Mouse (Mus musculus): ENCODE results near the gene Atg2a. TPM values are rescaled to one million over a fixed set of nuclear protein-coding genes. Genes with fewer than 3 reads are reported as not detected.

Atg2a gene
- polyA plus RNA-seq, 1 experiment from 2014 or later = 11.6 TPM

DNA sequence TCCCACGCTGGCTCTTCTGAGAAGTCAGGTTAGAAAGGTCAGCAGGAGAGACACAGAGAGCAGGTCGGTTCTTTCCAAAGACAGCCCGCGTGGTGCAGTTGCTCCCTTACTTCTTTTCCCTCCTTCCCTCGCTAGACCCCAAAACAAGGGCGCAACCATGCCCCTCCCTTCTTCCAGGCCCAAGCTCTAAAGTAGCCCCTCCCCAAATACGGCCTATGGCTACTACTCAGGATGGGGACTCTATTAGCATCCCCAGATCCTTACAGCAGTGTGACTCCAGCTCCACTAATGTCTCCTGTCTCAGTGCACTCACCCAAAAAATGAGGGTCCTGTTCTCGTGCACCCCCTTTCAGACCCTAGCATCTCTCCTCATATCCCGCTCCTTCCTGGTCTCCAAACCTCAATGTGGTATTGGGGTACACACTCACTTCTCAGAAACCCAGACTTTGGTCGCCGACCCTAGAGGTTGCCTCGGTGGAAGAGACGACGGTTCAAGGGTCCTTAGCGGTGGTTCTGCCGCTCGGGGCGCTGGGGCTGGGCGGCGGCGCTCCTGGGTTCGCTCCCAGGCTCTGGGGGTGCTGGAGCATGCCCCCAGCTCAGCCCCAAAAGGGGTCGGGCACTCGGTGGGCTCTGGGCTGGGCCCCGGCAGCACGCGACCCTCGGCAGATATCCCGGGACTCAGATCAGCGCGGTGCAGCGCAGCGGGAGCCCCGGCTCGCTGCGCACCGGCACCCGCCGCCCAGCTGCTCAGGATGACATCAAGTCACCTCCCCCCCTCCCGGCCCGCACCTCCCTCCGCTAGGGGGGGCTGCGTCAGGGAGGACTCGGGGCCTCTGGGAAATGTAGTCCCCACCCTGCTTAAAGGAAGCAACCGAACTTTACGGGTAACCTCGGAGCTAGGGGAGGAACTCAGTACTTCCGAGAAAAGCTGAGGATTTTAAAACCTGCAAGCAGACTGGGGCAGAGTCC, 6.1 kb upstream of the Atg2a start, which contains the start of gene Ppp2r5b:
Gene Ppp2r5b, minus strand, starts transcription at position 789 of the 969 bp plus-strand sequence.
- WGBS = 1% methylated on average over 48 of the region's 48 CpGs
- peaks cover 23% of the 10 kb centered on the region for H3K4me1 ChIP-seq (replicated peaks)
- peaks cover 34% of the 10 kb centered on the region for H3K36me3 ChIP-seq
- H3K9me3 ChIP-seq = no peaks in the 10 kb centered on the region
- H3K4me3 ChIP-seq = peak within 1 kb of the TSS; percentile 86
- H3K27ac ChIP-seq (replicated peaks) = peak within 1 kb of the TSS; percentile 91
- H3K9ac ChIP-seq = peak within 1 kb of the TSS; percentile 95
- peak within 1 kb of the TSS; percentile 81 for H3K4me2 ChIP-seq
- no peaks in the 10 kb centered on the region for H3K27me3 ChIP-seq
- peak; percentile 96 for ATAC-seq (ENCODE audit: low read depth)

DNA sequence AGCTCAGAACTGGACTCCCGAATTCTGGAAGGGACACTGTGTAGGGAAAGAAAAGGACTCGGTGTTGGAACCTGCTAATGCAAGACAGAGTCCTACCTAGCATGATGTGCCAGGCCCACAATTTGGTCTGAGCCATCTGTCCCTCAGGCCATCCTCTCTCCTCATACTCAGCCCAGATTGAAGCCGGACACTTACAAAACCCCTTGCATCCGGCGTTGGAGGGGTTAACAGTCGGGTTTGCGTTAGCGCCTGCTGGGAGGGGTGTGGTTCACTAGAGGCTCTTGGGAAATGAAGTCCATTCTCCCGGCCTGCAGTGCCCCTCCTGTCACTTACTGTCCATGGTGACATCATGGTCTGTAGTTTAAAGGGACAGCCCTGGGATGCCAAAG, 5.4 kb upstream of the Atg2a start:
- peak overlapping the region; percentile 86 for H3K4me3 ChIP-seq
- H3K27me3 ChIP-seq = no peaks in the 10 kb centered on the region
- peaks cover 28% of the 10 kb centered on the region for H3K36me3 ChIP-seq
- ATAC-seq (ENCODE audit: low read depth) = peak; percentile 92
- peaks cover 23% of the 10 kb centered on the region for H3K4me1 ChIP-seq (replicated peaks)
- peak overlapping the region; percentile 95 for H3K9ac ChIP-seq
- H3K4me2 ChIP-seq = peak overlapping the region; percentile 81
- H3K27ac ChIP-seq (replicated peaks) = peak overlapping the region; percentile 91
- WGBS = 0% methylated on average over 9 of the region's 9 CpGs
- no peaks in the 10 kb centered on the region for H3K9me3 ChIP-seq

DNA sequence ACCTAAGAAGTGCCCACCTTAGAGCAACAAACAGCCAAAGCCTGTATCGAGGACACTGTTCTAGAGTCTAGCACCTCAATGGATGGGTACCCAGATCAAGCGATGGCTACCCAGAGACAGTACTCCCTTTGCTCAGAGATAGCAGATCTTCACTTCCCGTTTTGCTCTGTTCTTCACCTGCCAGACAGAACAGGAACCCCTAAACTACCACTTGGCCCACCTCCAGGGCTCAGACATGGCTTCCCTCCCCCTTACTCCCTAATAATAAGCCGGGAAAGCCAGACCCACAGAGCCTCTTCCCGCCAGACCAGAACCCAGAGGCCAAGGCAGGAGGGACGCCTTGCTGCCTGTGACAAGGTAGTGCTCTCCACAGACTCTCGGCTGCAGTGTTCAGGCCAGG, 4.6 kb upstream of the Atg2a start:
- 72% methylated on average over 7 of the region's 7 CpGs for WGBS
- Histone ChIP-seq H3K36me3 (peaks cover 20% of the 10 kb centered on the region), H3K4me3 (no peak overlapping the region), H3K4me1 (replicated peaks) (peaks cover 23% of the 10 kb centered on the region), H3K4me2 (no peak overlapping the region), H3K27ac (replicated peaks) (no peak overlapping the region), H3K9ac (no peak overlapping the region), H3K27me3 (no peaks in the 10 kb centered on the region), H3K9me3 (no peaks in the 10 kb centered on the region)
- no peak for ATAC-seq (ENCODE audit: low read depth)

DNA sequence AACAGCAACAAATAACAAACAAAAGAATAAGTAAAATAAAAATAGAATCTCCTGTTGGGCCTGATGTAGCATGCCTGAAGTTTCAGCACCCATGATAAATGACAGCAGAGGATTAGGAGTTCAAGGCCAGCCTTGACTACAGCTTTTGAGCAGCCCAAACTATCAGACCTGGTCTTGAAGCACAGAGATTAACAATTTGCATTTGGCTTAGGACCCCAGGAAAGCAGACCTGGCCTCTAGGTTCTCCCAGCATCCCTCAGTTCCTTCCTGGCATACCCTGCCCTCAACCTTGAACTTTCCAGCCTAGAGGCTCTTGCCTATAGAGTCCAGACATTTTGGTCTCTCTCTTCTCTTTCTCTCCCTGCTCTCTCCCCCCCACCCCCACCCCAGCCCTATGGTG, 2.7 kb upstream of the Atg2a start:
- H3K9ac ChIP-seq = no peak overlapping the region
- no peaks in the 10 kb centered on the region for H3K27me3 ChIP-seq
- no peak for ATAC-seq (ENCODE audit: low read depth)

DNA sequence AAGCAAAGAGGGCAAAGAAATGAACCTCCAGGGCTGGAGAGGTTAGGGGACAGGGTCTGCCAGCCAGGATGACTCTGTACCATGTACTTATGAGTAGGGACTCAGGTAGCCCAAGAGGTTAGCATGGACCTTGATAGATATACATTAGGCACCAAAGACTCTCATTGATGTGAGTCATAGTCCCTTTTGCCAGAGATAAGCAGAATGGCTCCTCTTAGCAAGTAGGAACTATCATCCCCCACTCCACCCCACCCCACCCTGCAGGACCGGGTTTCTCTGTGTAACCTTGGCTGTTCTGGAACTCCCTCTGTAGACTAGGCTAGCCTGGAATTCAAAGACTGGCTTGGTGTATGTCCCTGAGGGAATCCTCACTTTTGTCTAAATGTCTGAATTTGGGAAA, 1.3 kb upstream of the Atg2a start:
- Histone ChIP-seq H3K36me3 (peaks cover 10% of the 10 kb centered on the region), H3K9ac (no peak overlapping the region), H3K27ac (replicated peaks) (no peak overlapping the region), H3K27me3 (no peaks in the 10 kb centered on the region), H3K4me3 (no peak overlapping the region), H3K9me3 (no peaks in the 10 kb centered on the region), H3K4me2 (no peak overlapping the region), H3K4me1 (replicated peaks) (peaks cover 20% of the 10 kb centered on the region)
- WGBS = 77% methylated on average over 1 of the region's 1 CpGs
- ATAC-seq (ENCODE audit: low read depth) = no peak

More for the DNA sequence above, 2.7 kb upstream of the Atg2a start:
- no peak overlapping the region for H3K4me3 ChIP-seq
- H3K27ac ChIP-seq (replicated peaks) = no peak overlapping the region
- H3K9me3 ChIP-seq = no peaks in the 10 kb centered on the region
- H3K36me3 ChIP-seq = peaks cover under 1% of the 10 kb centered on the region; the same call in 1 of the 2 replicates
- peaks cover 34% of the 10 kb centered on the region for H3K4me1 ChIP-seq (replicated peaks)
- H3K4me2 ChIP-seq = no peak overlapping the region

DNA sequence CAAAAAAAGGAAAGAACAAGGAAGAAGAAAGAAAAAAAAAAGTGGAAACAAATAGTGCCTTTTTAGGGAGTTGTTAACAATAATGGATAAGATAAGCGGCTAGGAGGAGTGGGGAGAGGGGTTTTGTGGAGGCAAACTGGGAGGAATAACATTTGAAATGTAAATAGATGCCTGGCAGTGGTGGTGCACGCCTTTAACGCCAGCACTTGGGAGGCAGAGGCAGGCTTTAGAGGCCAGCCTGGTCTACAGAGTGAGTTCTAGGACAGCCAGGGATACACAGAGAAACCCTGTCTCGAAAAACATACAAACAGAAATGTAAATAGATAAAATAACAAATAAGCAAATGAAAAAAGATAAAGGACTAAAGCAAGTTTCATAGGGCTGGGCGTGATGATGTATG, 743 bp upstream of the Atg2a start:
- Histone ChIP-seq H3K9ac (0 out of 2 replicates have a peak overlapping the region, but pooled peaks have one; percentile 5), H3K27ac (replicated peaks) (0 out of 2 replicates have a peak overlapping the region, but pooled peaks have one; percentile 33), H3K4me3 (peak overlapping the region; percentile 92; the same call in 1 of the 2 replicates), H3K9me3 (no peaks in the 10 kb centered on the region), H3K4me1 (replicated peaks) (peaks cover 19% of the 10 kb centered on the region), H3K27me3 (no peaks in the 10 kb centered on the region), H3K4me2 (peak overlapping the region; percentile 92), H3K36me3 (peaks cover 15% of the 10 kb centered on the region)
- no peak for ATAC-seq (ENCODE audit: low read depth)
- whole genome bisulfite sequencing = 33% methylated on average over 5 of the region's 5 CpGs

DNA sequence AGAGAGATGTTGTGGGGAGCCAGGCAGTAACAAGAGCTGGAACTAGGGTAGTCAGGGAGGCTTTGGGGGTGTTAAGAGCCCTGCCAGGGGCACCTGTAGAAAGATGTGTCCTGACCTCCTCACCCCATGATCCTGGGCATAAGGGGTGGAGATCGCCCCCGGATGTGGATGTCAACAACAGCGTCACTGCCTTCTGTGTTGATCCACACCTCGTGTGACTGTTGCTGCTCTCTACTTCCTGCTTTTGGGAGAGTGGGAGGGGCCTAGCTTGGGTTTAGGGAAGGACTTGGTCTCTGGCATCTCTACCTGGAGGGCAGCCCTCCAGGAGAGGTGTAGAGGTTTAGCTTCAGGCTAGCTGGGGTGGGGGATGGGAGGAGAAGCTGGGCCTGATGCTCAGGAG, 813 bp downstream of the Atg2a start:
- peak; percentile 8; the same call in 1 of the 2 replicates for ATAC-seq (ENCODE audit: low read depth)
- H3K27ac ChIP-seq (replicated peaks) = peak overlapping the region; percentile 56; the same call in 1 of the 2 replicates
- WGBS = 0% methylated on average over 4 of the region's 4 CpGs

DNA sequence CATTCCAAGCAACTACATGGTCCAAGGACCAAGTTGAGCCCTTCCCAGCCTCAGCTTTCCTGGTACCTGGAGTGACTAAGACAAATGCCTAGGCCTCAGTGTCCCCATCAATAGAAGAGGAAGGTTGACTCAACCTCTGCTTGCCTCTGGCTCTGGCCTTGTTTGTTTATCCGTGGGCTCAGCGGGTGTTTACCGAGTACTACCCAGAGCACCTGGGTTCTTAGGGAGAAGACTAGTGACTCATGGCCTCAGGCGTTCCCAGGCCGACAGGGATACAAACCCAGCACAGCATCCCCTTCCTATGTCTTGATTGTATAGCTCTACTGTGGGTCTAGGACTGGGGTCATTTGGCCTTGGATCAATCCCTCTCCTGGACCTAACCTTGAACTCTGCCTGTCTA, 1.8 kb downstream of the Atg2a start:
- peaks cover 15% of the 10 kb centered on the region for H3K4me1 ChIP-seq (replicated peaks)
- H3K27me3 ChIP-seq = no peaks in the 10 kb centered on the region
- peak overlapping the region; percentile 98 for H3K9ac ChIP-seq
- H3K9me3 ChIP-seq = no peaks in the 10 kb centered on the region
- 87% methylated on average over 5 of the region's 5 CpGs for WGBS
- H3K4me2 ChIP-seq = peak overlapping the region; percentile 92; the same call in 1 of the 2 replicates
- no peak for ATAC-seq (ENCODE audit: low read depth)
- H3K36me3 ChIP-seq = peaks cover 40% of the 10 kb centered on the region
- H3K4me3 ChIP-seq = no peak overlapping the region
- no peak overlapping the region for H3K27ac ChIP-seq (replicated peaks)

More for the DNA sequence above, 813 bp downstream of the Atg2a start:
- Histone ChIP-seq H3K4me3 (peak overlapping the region; percentile 92), H3K9me3 (no peaks in the 10 kb centered on the region), H3K9ac (peak overlapping the region; percentile 98), H3K4me1 (replicated peaks) (peaks cover 15% of the 10 kb centered on the region), H3K27me3 (no peaks in the 10 kb centered on the region), H3K4me2 (peak overlapping the region; percentile 92), H3K36me3 (peaks cover 31% of the 10 kb centered on the region)

DNA sequence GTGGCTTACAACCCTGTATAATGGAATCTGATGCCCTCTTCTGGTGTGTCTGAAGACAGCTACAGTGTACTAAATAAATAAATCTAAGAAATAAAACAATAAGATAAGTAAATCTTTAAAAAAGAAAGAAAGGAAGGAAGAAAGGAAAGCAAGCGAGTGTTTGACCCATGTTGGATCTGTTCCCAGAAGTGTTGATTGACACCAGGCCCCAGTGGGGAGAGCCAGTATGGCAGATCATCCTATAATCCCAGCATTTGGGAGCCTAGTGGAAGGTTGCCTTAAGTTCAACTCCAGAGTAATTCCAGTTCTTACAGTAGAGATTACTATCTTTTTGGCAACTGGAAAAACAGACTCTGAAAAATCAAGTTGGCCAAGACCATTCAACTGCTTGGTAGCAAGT, 4.3 kb downstream of the Atg2a start:
- Histone ChIP-seq H3K9me3 (no peaks in the 10 kb centered on the region), H3K4me1 (replicated peaks) (peaks cover 15% of the 10 kb centered on the region), H3K4me3 (no peak overlapping the region), H3K27ac (replicated peaks) (no peak overlapping the region), H3K9ac (no peak overlapping the region), H3K4me2 (no peak overlapping the region), H3K27me3 (no peaks in the 10 kb centered on the region), H3K36me3 (peaks cover 61% of the 10 kb centered on the region)
- no peak for ATAC-seq (ENCODE audit: low read depth)
- 79% methylated on average over 1 of the region's 1 CpGs for WGBS

DNA sequence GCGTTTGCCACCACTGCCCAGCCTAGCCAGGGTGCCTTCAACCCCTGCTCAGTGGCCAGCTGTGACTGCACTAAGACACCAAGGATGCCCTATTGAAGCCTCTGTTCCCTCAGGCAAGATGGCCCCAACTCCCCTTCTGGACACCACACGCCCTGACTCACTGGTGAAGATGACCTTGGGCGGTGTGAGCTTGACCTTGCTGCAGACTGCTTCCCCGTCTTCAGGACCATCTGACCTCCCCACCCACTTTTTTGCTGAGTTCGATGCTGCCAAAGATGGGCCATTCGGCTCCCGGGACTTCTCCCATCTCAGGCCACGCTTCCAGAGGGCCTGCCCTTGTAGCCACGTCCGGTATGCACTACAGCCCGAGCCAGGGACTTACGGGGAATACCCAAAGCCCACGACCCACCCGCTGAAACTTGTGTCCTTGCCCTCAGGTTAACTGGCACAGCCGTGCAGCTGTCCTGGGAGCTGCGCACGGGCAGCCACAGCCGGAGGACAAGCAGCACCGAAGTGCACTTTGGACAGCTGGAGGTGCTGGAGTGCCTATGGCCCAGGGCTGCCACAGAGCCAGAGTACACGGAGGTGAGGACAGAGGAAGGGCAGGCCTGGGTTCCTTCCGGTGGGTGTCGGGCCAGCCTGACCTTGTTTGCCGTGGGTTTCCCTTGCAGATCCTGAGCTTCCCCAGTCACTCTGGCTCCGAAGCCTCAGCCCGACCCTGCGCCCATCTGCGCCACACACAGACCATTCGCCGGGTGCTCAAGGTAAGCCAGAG, 6.2 kb downstream of the Atg2a start:
- no peak overlapping the region for H3K4me2 ChIP-seq
- 93% methylated on average over 29 of the region's 29 CpGs for WGBS
- no peak overlapping the region for H3K4me3 ChIP-seq
- H3K27me3 ChIP-seq = no peaks in the 10 kb centered on the region
- peaks cover 79% of the 10 kb centered on the region for H3K36me3 ChIP-seq
- ATAC-seq (ENCODE audit: low read depth) = no peak
- H3K9ac ChIP-seq = no peak overlapping the region
- H3K4me1 ChIP-seq (replicated peaks) = peaks cover 8% of the 10 kb centered on the region
- H3K9me3 ChIP-seq = no peaks in the 10 kb centered on the region
- H3K27ac ChIP-seq (replicated peaks) = no peak overlapping the region

DNA sequence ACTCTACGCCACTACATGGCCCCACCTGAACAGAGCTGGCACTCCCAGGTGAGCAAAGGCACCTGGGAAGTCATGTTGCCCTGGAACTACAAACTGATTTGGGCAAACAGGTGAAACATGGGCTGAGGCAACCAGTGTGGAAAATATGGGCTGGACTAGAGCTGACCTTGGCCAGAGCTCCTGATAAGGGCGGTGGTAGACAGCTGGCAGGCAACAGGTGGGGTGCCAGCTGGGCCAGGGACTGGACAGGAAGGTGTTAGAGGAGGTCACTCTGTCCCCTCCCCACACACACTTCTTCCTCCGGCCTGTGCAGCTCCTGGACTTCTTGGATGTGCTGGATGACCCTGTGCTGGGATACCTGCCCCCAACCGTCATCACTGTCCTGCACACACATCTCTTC, 11.6 kb downstream of the Atg2a start:
- peaks cover 94% of the 10 kb centered on the region for H3K36me3 ChIP-seq
- H3K27me3 ChIP-seq = no peaks in the 10 kb centered on the region
- H3K4me1 ChIP-seq (replicated peaks) = no peaks in the 10 kb centered on the region
- no peak for ATAC-seq (ENCODE audit: low read depth)
- no peak overlapping the region for H3K9ac ChIP-seq
- no peak overlapping the region for H3K27ac ChIP-seq (replicated peaks)
- H3K9me3 ChIP-seq = no peaks in the 10 kb centered on the region
- H3K4me2 ChIP-seq = no peak overlapping the region
- H3K4me3 ChIP-seq = no peak overlapping the region
- WGBS = 94% methylated on average over 4 of the region's 4 CpGs

DNA sequence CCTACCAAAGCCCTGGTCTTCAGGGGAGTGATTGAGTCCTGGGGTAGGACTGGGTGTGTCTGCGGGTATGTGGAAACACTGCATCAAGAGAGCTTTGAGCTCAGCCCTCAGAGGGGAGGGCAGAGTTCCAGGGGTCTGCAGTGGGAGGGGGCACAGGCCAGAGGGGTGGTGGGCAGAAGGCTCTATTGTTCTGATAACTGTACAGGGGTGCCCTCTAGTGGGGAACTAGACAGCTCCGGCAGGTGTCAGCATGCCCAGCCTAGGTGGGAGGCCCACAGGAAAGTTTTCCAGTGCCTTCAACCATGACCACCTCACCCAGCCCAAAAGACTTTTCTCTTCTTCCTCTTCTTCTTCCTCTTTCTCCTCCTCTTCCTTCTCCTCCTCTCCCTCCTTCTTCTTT, 19.0 kb downstream of the Atg2a start:
- 83% methylated on average over 2 of the region's 2 CpGs for WGBS

More for the DNA sequence above, 19.0 kb downstream of the Atg2a start:
- Histone ChIP-seq H3K4me3 (no peak overlapping the region), H3K27me3 (no peaks in the 10 kb centered on the region), H3K9me3 (no peaks in the 10 kb centered on the region), H3K4me1 (replicated peaks) (no peaks in the 10 kb centered on the region), H3K9ac (no peak overlapping the region), H3K27ac (replicated peaks) (no peak overlapping the region), H3K36me3 (peaks cover 75% of the 10 kb centered on the region), H3K4me2 (no peak overlapping the region)
- no peak for ATAC-seq (ENCODE audit: low read depth)
